In the genomic region with DNA sequence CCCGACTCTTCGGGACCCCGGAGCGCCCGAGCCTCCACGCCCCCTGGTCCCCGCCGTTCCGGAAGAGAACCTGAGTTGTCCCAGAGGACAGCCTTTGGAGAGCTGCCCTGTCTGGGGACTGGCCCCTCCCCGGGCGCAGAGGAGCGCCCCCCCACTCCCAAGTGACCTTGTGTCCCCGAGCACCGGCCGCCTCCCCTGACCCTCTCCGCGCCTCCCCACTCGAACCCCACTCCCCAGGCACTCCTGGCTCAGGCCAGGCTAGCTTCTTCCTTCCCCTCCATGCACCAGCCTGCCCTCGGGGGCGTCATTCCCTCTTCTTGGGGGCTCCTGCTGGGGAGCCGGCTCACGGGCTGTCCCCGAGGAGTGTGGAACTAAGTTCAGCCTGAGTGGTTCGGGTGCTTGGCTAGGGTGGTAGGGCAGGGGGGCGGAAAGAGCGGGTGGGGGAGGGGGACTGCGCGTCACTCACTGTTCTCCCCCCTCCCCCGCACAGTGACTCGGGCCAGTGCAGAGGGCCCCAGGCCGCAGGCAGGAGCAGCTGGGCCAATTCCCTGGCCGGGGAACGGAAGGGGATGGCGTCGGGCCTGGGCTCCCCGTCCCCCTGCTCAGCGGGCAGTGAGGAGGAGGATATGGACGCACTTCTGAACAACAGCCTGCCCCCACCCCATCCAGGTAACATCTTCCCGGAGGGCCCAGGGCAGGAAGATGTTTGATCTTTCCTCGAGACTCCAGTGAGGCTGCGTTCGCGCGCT, we compare ENCODE assay signal across 8 mouse cellular contexts. TPM values are rescaled to one million over a fixed set of nuclear protein-coding genes. Genes with fewer than 3 reads are reported as not detected.
DNase-seq lines count a peak whose midpoint lies in the region; ATAC-seq and TF ChIP-seq lines count a peak whose summit lies in the region.

No protein-coding gene starts in this region.

- peaks cover 13% of the 10 kb centered on the region for H3K36me3 ChIP-seq in heart, embryonic 11.5 days (ENCODE audit: control insufficient read depth, insufficient read depth, low read length)
- peaks cover 38% of the 10 kb centered on the region for H3K36me3 ChIP-seq in kidney, embryonic 15.5 days
- peaks cover 42% of the 10 kb centered on the region for H3K36me3 ChIP-seq in lung, embryonic 14.5 days (ENCODE audit: insufficient read depth)

- peak; percentile 66 to 67 for DNase-seq in B cell, adult 2 months
- DNase-seq in ZHBTc4 (ENCODE audit: low read depth, low spot score), result peak; percentile 39
- DNase-seq in embryo, embryonic 9.5 days (ENCODE audit: extremely low spot score), result peak; percentile 63
- DNase-seq in lung, embryonic 14.5 days, result peak; percentile 59
- peak; percentile 81 for DNase-seq in thymus, postnatal 14 days

- peak overlapping the region; percentile 97 for H3K27ac ChIP-seq in heart, embryonic 11.5 days (ENCODE audit: low read depth, low read length)
- peak overlapping the region; percentile 99 for H3K27ac ChIP-seq in kidney, embryonic 15.5 days
- H3K27ac ChIP-seq in lung, embryonic 14.5 days (ENCODE audit: low read depth), result peak overlapping the region; percentile 96

- peak; percentile 72 for ATAC-seq in heart, embryonic 11.5 days (replicated peaks; ENCODE audit: insufficient number of reproducible peaks, low FRiP score, low TSS enrichment)
- peak; percentile 65 for ATAC-seq in kidney, embryonic 15.5 days (replicated peaks; ENCODE audit: low FRiP score)
- peak; percentile 56 for ATAC-seq in lung, embryonic 14.5 days (ENCODE audit: insufficient read depth)
- ATAC-seq in neutrophil, adult 5-6 weeks (ENCODE audit: extremely low read depth, insufficient number of reproducible peaks, low FRiP score, poor library complexity, severe bottlenecking), result peak; percentile 29; the same call in 1 of the 2 replicates

- H3K9ac ChIP-seq in heart, embryonic 11.5 days (ENCODE audit: low read depth, low read length), result peak overlapping the region; percentile 98
- H3K9ac ChIP-seq in kidney, embryonic 15.5 days, result peak overlapping the region; percentile 85
- H3K9ac ChIP-seq in lung, embryonic 14.5 days, result peak overlapping the region; percentile 86

- no peaks in the 10 kb centered on the region for H3K27me3 ChIP-seq in heart, embryonic 11.5 days (ENCODE audit: control insufficient read depth, insufficient read depth, low read length)
- no peaks in the 10 kb centered on the region for H3K27me3 ChIP-seq in kidney, embryonic 15.5 days
- H3K27me3 ChIP-seq in lung, embryonic 14.5 days (ENCODE audit: insufficient read depth, low read length), result no peaks in the 10 kb centered on the region

- H3K4me3 ChIP-seq in heart, embryonic 11.5 days (ENCODE audit: low read depth, low read length), result peak overlapping the region; percentile 99
- H3K4me3 ChIP-seq in kidney, embryonic 15.5 days (replicated peaks), result peak overlapping the region; percentile 97
- peak overlapping the region; percentile 93 for H3K4me3 ChIP-seq in lung, embryonic 14.5 days (ENCODE audit: low read depth, low read length)

- H3K4me1 ChIP-seq in heart, embryonic 11.5 days (ENCODE audit: control insufficient read depth, insufficient read depth, low read length), result peaks cover 31% of the 10 kb centered on the region
- H3K4me1 ChIP-seq in kidney, embryonic 15.5 days, result peaks cover 54% of the 10 kb centered on the region
- H3K4me1 ChIP-seq in lung, embryonic 14.5 days (ENCODE audit: insufficient read depth), result peaks cover 29% of the 10 kb centered on the region

- no peaks in the 10 kb centered on the region for H3K9me3 ChIP-seq in heart, embryonic 11.5 days (replicated peaks; ENCODE audit: control insufficient read depth, low read length)
- no peaks in the 10 kb centered on the region for H3K9me3 ChIP-seq in kidney, embryonic 15.5 days (replicated peaks)
- no peaks in the 10 kb centered on the region for H3K9me3 ChIP-seq in lung, embryonic 14.5 days (ENCODE audit: low read depth, low read length)

- TF ChIP-seq CTCF in lung, embryonic 14.5 days (IDR thresholded peaks at IDR 0.05; ENCODE audit: low read depth), result no peak

- WGBS in heart, embryonic 11.5 days (ENCODE audit: insufficient replicate concordance), result 1% methylated on average over 34 of the region's 44 CpGs
- under 1% methylated on average over 43 of the region's 44 CpGs for WGBS in kidney, embryonic 15.5 days
- under 1% methylated on average over 36 of the region's 44 CpGs for WGBS in lung, embryonic 14.5 days

- H3K4me2 ChIP-seq in heart, embryonic 11.5 days, result peak overlapping the region; percentile 98
- H3K4me2 ChIP-seq in kidney, embryonic 15.5 days, result peak overlapping the region; percentile 87
- peak overlapping the region; percentile 96 for H3K4me2 ChIP-seq in lung, embryonic 14.5 days

RNA-seq across cellular contexts. Expression of gene Chd4, which starts 1.0 kb away (rescaled TPM):
- 64.4 and 67.8 TPM in 2 replicates for polyA plus RNA-seq in heart, embryonic 11.5 days (2014; fragmentation: Nextera tagmentation; extraction: Ambion mirVana)
- polyA plus RNA-seq in kidney, embryonic 15.5 days (2015; fragmentation: Nextera tagmentation; extraction: Ambion mirVana), result 99.2 and 100 TPM in 2 replicates
- polyA plus RNA-seq in lung, embryonic 14.5 days (2014; fragmentation: Nextera tagmentation; extraction: Ambion mirVana), result 82.5 and 92.4 TPM in 2 replicates
- 363 and 367 TPM in 2 replicates for total RNA-seq in neutrophil, adult 5-6 weeks (2017)

RNA-seq across cellular contexts. Expression of gene Lpar5, which starts 29.1 kb away (rescaled TPM):
- polyA plus RNA-seq in heart, embryonic 11.5 days (2014; fragmentation: Nextera tagmentation; extraction: Ambion mirVana), result 0.27 TPM in 1 of 2 replicates, not detected in the other
- polyA plus RNA-seq in kidney, embryonic 15.5 days (2015; fragmentation: Nextera tagmentation; extraction: Ambion mirVana), result 0.33 and 0.55 TPM in 2 replicates
- 0.31 and 0.49 TPM in 2 replicates for polyA plus RNA-seq in lung, embryonic 14.5 days (2014; fragmentation: Nextera tagmentation; extraction: Ambion mirVana)
- 1.6 and 3.1 TPM in 2 replicates for total RNA-seq in neutrophil, adult 5-6 weeks (2017)

RNA-seq across cellular contexts. Expression of gene Nop2, which starts 34.9 kb away (rescaled TPM):
- 50.7 and 52.9 TPM in 2 replicates for polyA plus RNA-seq in heart, embryonic 11.5 days (2014; fragmentation: Nextera tagmentation; extraction: Ambion mirVana)
- 65.0 and 69.0 TPM in 2 replicates for polyA plus RNA-seq in kidney, embryonic 15.5 days (2015; fragmentation: Nextera tagmentation; extraction: Ambion mirVana)
- polyA plus RNA-seq in lung, embryonic 14.5 days (2014; fragmentation: Nextera tagmentation; extraction: Ambion mirVana), result 58.5 and 70.6 TPM in 2 replicates
- 26.8 and 26.9 TPM in 2 replicates for total RNA-seq in neutrophil, adult 5-6 weeks (2017)

RNA-seq across cellular contexts. Expression of gene Acrbp, which starts 47.3 kb away (rescaled TPM):
- polyA plus RNA-seq in heart, embryonic 11.5 days (2014; fragmentation: Nextera tagmentation; extraction: Ambion mirVana), result 8.3 TPM in 2 replicates
- polyA plus RNA-seq in kidney, embryonic 15.5 days (2015; fragmentation: Nextera tagmentation; extraction: Ambion mirVana), result 14.4 and 15.4 TPM in 2 replicates
- 13.6 TPM in 2 replicates for polyA plus RNA-seq in lung, embryonic 14.5 days (2014; fragmentation: Nextera tagmentation; extraction: Ambion mirVana)
- total RNA-seq in neutrophil, adult 5-6 weeks (2017), result 26.8 and 32.7 TPM in 2 replicates

RNA-seq across cellular contexts. Expression of gene Iffo1, which starts 48.3 kb away (rescaled TPM):
- 6.7 and 11.0 TPM in 2 replicates for polyA plus RNA-seq in heart, embryonic 11.5 days (2014; fragmentation: Nextera tagmentation; extraction: Ambion mirVana)
- 9.6 and 10.4 TPM in 2 replicates for polyA plus RNA-seq in kidney, embryonic 15.5 days (2015; fragmentation: Nextera tagmentation; extraction: Ambion mirVana)
- 6.0 and 6.2 TPM in 2 replicates for polyA plus RNA-seq in lung, embryonic 14.5 days (2014; fragmentation: Nextera tagmentation; extraction: Ambion mirVana)
- 36.6 and 37.5 TPM in 2 replicates for total RNA-seq in neutrophil, adult 5-6 weeks (2017)

Comparison
In these comparisons a context has a peak if more than half of its experiments do, and no peak if none do; other contexts are left out.
1. Peak in every context shown above with its lines: DNase-seq, ATAC-seq, H3K4me3 ChIP-seq and H3K27ac ChIP-seq.